Mouse (Mus musculus) heart, adult 2 months (tissue): ENCODE measurements around the gene Glp1r. TPM values are rescaled to one million over a fixed set of nuclear protein-coding genes. Genes with fewer than 3 reads are reported as not detected.
A peak's percentile ranks its signal among the peaks of the same experiment; 100 is the strongest.

Source experiments
- DNase-seq, 2 experiments: peaks; one replicate each; pipeline ENCODE4 v3.0.0; 2021
- H3K27ac ChIP-seq: fragments of 200-600 bp; 2 replicates; pipeline ENCODE4 v1.8.1; 2022
- H3K27me3 ChIP-seq: fragments of 200-500 bp; 2 replicates; pipeline ENCODE4 v1.6.1; 2012; ENCODE audit warnings: mild to moderate bottlenecking, low read length, inconsistent platforms, mixed read lengths; ENCODE audit not compliant: control insufficient read depth, insufficient read depth
- H3K36me3 ChIP-seq: fragments of 200-500 bp; 2 replicates; pipeline ENCODE4 v1.6.1; 2012; ENCODE audit warnings: low read length, inconsistent platforms; ENCODE audit not compliant: control insufficient read depth, insufficient read depth
- H3K4me1 ChIP-seq: fragments of 200-500 bp; 2 replicates; pipeline ENCODE4 v1.6.1; 2011; ENCODE audit warnings: low read length; ENCODE audit not compliant: control insufficient read depth, insufficient read depth
- H3K4me3 ChIP-seq: fragments of 200-600 bp; 2 replicates; pipeline ENCODE4 v1.8.1; 2022
- H3K79me2 ChIP-seq: fragments of 200-500 bp; replicated peaks from 2 replicates; pipeline ENCODE4 v1.6.1; 2012; ENCODE audit warnings: mild to moderate bottlenecking, inconsistent platforms, low read length, moderate library complexity, mixed read lengths; ENCODE audit not compliant: control insufficient read depth, insufficient read depth
- H3K9ac ChIP-seq: fragments of 200-500 bp; 2 replicates; pipeline ENCODE4 v1.6.1; 2012; ENCODE audit warnings: low read depth, mild to moderate bottlenecking, control low read depth, inconsistent platforms, low read length, mixed read lengths
- CTCF ChIP-seq: fragments of 200-600 bp; IDR thresholded peaks from 2 replicates; pipeline ENCODE4 v1.8.1; 2022; ENCODE audit warnings: antibody characterized with exemption, mild to moderate bottlenecking, moderate library complexity
- EP300 ChIP-seq: fragments of 200-500 bp; IDR thresholded peaks from 2 replicates; pipeline ENCODE4 v1.6.1; 2011; ENCODE audit warnings: low read depth, low read length, control low read depth; ENCODE audit not compliant: insufficient read depth
- POLR2A ChIP-seq: fragments of 200-500 bp; IDR thresholded peaks from 2 replicates; pipeline ENCODE4 v1.6.1; 2011; ENCODE audit warnings: mild to moderate bottlenecking, low read depth, low read length, control low read depth; ENCODE audit not compliant: insufficient read depth
- WGBS: fragments of 180-500 bp; shearing (Covaris S2); methylation state at CpG from one replicate; pipeline ENCODE4 v1.1.7; 2018; 5-methylcytosine and 5-hydroxymethylcytosine counted together
- intact Hi-C: fragments of 180-260 bp; cut with DNase I; formaldehyde crosslinking; loops from one replicate; pipeline ENCODE4 v1.15.1; 2025
- polyA plus RNA-seq: library from polyadenylated mRNA; depleted of rRNA; stranded (reverse); fragments of >200 nt; gene quantifications from 2 replicates; pipeline ENCODE4 v1.2.3, GENCODE M21; 2012
- total RNA-seq, 2 experiments: library from RNA; stranded (reverse); gene quantifications; 2 replicates each; pipeline ENCODE4 v1.2.3; 2021

Glp1r gene
- total and polyA plus RNA-seq, 3 experiments = 0.16 to 0.64 (median 0.25) TPM

DNA sequence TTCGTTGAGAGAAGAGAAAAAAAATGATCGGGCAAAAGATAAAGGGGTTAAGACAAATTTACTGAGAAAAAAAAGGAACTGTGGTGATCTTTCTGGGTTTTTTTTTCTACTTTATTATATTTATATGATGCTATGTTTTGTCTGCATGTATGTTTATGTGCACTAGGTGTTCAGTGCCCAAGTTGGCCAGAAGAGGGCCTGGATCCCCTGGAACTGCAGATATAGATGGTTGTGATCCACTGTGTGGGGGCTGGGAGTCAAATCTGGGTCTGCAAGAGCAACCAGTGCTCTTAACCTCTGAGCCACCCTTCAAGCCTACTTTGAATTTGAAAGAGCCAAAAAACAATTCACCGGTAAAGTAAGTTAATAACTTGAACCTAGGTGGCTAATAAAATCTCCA lies 21.2 kb upstream of the Glp1r start:
- Histone ChIP-seq H3K4me3 (no peak overlapping the region), H3K79me2 (no peaks in the 10 kb centered on the region), H3K36me3 (no peaks in the 10 kb centered on the region), H3K27me3 (no peaks in the 10 kb centered on the region), H3K4me1 (no peaks in the 10 kb centered on the region), H3K27ac (no peak overlapping the region), H3K9ac (no peak overlapping the region)
- TF ChIP-seq CTCF (no peak), POLR2A (no peak)
- DNase-seq = no peak
- WGBS = 82% methylated on average over 3 of the region's 3 CpGs
- intact Hi-C loops = loop anchor here (5.0 kb wide), 1 partner anchor 493 kb away; no protein-coding TSS in a partner anchor

DNA sequence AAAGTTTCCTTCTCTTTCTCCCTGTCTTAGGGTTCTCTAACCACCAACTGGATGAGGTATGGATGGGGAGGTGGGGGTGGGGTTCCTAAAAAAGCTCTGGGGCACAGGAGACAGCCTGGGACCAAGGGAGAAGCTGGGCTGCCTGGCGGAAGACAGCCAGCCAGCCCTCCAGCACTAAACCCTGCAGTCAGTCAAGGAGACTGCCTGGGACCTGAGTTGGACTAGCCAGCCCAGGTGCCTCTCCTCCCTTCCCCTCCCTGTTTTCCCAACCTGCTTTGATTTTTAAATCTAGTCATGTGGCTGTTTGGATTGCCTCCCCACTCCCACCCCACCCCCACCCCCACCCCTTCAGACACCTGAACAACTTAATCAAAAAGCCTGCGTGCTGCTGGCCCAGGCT lies 20.6 kb upstream of the Glp1r start:
- DNase-seq = no peak
- intact Hi-C loops = loop anchor here (5.0 kb wide), 1 partner anchor 494 kb away; no protein-coding TSS in a partner anchor
- H3K27me3 ChIP-seq = no peaks in the 10 kb centered on the region
- no peaks in the 10 kb centered on the region for H3K4me1 ChIP-seq
- no peak for TF ChIP-seq POLR2A
- no peak for TF ChIP-seq CTCF
- no peaks in the 10 kb centered on the region for H3K36me3 ChIP-seq
- 77% methylated on average over 2 of the region's 2 CpGs for WGBS
- H3K27ac ChIP-seq = no peak overlapping the region
- no peak overlapping the region for H3K9ac ChIP-seq
- no peak overlapping the region for H3K4me3 ChIP-seq
- no peaks in the 10 kb centered on the region for H3K79me2 ChIP-seq

DNA sequence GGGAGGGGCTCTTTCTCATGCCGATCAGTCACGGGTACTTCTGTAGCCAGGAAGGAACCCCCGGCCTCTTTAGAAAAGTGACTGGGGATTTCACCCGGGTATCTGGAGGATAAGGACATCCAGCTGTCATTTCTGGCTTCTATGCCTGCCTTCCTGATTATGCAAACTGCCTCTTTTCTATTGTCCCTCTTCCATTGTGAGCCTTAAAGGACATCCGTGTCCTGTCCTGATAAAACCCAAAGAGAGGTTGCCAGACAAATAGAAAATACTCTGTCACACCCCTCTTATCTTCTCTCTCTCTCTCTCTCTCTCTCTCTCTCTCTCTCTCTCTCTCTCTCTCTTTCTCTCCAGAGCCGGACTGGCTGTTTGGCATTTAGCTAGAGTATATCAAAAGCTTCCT lies 19.4 kb upstream of the Glp1r start:
- WGBS = 0% methylated on average over 6 of the region's 6 CpGs
- intact Hi-C loops = loop anchor here (5.0 kb wide), 1 partner anchor 495 kb away; no protein-coding TSS in a partner anchor
- Histone ChIP-seq H3K36me3 (no peaks in the 10 kb centered on the region), H3K27ac (no peak overlapping the region), H3K27me3 (no peaks in the 10 kb centered on the region), H3K4me1 (no peaks in the 10 kb centered on the region), H3K79me2 (no peaks in the 10 kb centered on the region), H3K4me3 (no peak overlapping the region), H3K9ac (no peak overlapping the region)
- DNase-seq = no peak
- no peak for TF ChIP-seq CTCF
- no peak for TF ChIP-seq POLR2A
- no peak for TF ChIP-seq EP300

DNA sequence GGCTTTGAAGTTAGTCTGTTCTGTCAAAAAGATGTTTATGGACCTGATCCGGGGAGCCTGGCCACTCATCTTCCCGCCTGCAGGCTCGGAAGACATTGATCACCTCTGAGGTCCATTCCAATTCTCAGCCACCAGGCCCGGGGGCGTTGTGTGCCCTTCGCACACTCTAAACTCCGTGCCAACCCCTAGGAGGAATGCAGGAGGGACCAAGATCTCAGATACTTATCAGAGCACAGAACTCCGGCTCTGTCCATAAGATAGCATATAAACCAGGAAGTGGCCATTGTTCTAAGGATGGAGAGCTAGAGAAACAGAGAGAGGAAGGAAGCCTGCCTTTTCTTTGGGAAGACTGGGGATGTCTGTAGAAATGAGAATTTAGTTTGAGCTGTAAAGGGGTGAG lies 18.1 kb upstream of the Glp1r start:
- H3K79me2 ChIP-seq = no peaks in the 10 kb centered on the region
- no peak overlapping the region for H3K9ac ChIP-seq
- DNase-seq = no peak
- H3K36me3 ChIP-seq = no peaks in the 10 kb centered on the region
- intact Hi-C loops = loop anchor here (5.0 kb wide), 1 partner anchor 496 kb away; no protein-coding TSS in a partner anchor
- H3K27me3 ChIP-seq = no peaks in the 10 kb centered on the region
- no peak overlapping the region for H3K4me3 ChIP-seq
- 47% methylated on average over 8 of the region's 8 CpGs for WGBS
- TF ChIP-seq POLR2A (no peak), CTCF (no peak), EP300 (no peak)
- no peaks in the 10 kb centered on the region for H3K4me1 ChIP-seq
- no peak overlapping the region for H3K27ac ChIP-seq

DNA sequence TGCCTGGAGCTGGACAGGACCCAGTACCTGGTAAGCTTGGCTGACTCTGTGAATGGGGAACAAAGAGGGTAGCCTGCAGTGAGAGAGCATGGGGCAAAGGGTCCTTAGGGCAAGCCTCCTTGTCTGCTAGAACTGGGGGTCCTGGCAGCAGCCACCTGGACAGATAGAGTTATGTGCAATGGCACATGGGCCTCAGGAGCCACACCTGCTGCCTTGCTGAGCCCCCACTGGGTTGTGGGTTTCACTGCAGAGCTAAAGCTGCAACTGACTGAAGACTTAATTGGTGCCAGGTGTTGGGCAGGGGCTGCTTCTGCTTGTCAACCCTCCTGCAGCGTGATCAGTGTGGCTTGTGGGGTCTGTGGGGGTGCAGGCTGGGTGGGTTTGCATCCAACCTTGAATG lies 9.5 kb upstream of the Glp1r start:
- no peak overlapping the region for H3K27ac ChIP-seq
- no peaks in the 10 kb centered on the region for H3K79me2 ChIP-seq
- no peak for DNase-seq
- no peaks in the 10 kb centered on the region for H3K4me1 ChIP-seq
- TF ChIP-seq CTCF = no peak
- no peak for TF ChIP-seq EP300
- TF ChIP-seq POLR2A = no peak
- WGBS = 41% methylated on average over 1 of the region's 1 CpGs
- no peak overlapping the region for H3K9ac ChIP-seq
- intact Hi-C loops = no loop called here
- H3K4me3 ChIP-seq = no peak overlapping the region
- H3K36me3 ChIP-seq = no peaks in the 10 kb centered on the region
- H3K27me3 ChIP-seq = no peaks in the 10 kb centered on the region; the same call in 1 of the 2 replicates

DNA sequence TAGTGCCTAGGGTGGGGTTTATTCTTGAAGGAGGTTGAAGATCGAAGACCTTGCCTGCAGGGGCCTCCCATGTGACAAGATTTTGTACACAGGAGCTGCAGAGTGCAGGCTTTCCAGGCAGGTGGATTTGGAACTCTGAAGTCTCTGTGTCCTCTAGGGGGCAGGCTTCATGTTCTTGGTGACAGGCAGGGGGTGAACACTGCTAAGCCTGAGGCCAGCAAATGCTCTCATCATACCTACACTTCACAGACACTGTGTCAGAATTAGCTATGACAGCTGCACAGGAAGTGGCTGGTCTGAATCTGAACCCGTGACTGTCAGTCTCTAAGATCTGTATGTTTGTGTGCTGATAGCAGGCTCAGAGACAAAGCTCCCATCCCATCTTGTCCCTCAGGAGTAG lies 8.9 kb upstream of the Glp1r start:
- Histone ChIP-seq H3K9ac (no peak overlapping the region), H3K4me3 (no peak overlapping the region), H3K36me3 (no peaks in the 10 kb centered on the region), H3K4me1 (no peaks in the 10 kb centered on the region), H3K27me3 (no peaks in the 10 kb centered on the region; the same call in 1 of the 2 replicates), H3K27ac (no peak overlapping the region), H3K79me2 (no peaks in the 10 kb centered on the region)
- no peak for DNase-seq
- intact Hi-C loops = no loop called here
- WGBS = 21% methylated on average over 2 of the region's 2 CpGs
- TF ChIP-seq CTCF = peak; percentile 37
- TF ChIP-seq POLR2A = no peak

DNA sequence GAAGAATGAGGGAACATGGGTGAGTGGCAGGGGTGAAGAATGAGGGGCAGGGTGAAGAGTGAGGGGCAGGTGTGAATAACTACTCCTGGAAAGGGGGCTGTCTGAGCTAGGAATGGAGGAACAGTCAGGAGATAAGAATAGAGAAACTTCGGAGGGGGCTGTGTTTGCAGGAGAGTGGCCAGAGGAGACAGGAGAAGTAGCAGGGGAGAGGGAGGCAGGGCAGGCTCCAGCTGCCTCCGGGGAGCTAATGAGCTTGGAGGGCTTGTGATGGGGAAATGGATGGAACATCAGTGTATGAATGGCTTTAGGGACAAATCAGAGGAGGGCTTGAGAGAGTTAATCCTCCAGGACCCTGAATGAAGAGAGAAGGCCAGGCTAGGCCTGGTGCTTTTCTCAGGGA lies 4.5 kb upstream of the Glp1r start:
- Histone ChIP-seq H3K79me2 (no peaks in the 10 kb centered on the region), H3K4me3 (no peak overlapping the region), H3K27me3 (peaks cover 1% of the 10 kb centered on the region), H3K27ac (no peak overlapping the region), H3K4me1 (no peaks in the 10 kb centered on the region), H3K9ac (no peak overlapping the region), H3K36me3 (no peaks in the 10 kb centered on the region)
- no peak for TF ChIP-seq POLR2A
- TF ChIP-seq CTCF = no peak
- TF ChIP-seq EP300 = no peak
- intact Hi-C loops = no loop called here
- no peak for DNase-seq
- WGBS = 7% methylated on average over 2 of the region's 2 CpGs
